Mouse (Mus musculus) heart, embryonic 14.5 days (tissue): ENCODE measurements around the gene Snx11. TPM values are rescaled to one million over a fixed set of nuclear protein-coding genes. Genes with fewer than 3 reads are reported as not detected.
"Not testable (repeated sequence)": the region's sequence is repeated elsewhere in the genome, so short reads cannot be mapped to it uniquely, and the experiment has no call there.

Source experiments
- ATAC-seq: fragments of 200-750 bp; cut with Nextera tagmentation; 2 replicates; pipeline ENCODE4 v1.8.0; 2017; ENCODE audit warnings: low read depth, moderate TSS enrichment; ENCODE audit not compliant: insufficient number of reproducible peaks, insufficient read depth, low FRiP score
- H3K27ac ChIP-seq, 2 experiments: fragments of 200-500 bp in 1 of 2; fragments of 300-500 bp in 1 of 2; sonication (generic) in 1 of 2; replicated peaks in 1 of 2; 2 replicates each; pipeline ENCODE4 v1.5.1; 2012 to 2014; ENCODE audit warnings: low read depth in 2 of 2, low read length in 2 of 2, control low read depth in 1 of 2, mild to moderate bottlenecking in 1 of 2, mixed read lengths in 1 of 2; ENCODE audit not compliant: control insufficient read depth in 1 of 2, insufficient read depth in 1 of 2
- H3K27me3 ChIP-seq: fragments of 300-500 bp; sonication (generic); 2 replicates; pipeline ENCODE4 v1.6.1; 2014; ENCODE audit warnings: mild to moderate bottlenecking, low read length, control low read depth; ENCODE audit not compliant: control insufficient read depth, insufficient read depth
- H3K36me3 ChIP-seq: fragments of 300-500 bp; sonication (generic); 2 replicates; pipeline ENCODE4 v1.6.1; 2014; ENCODE audit warnings: mild to moderate bottlenecking, control low read depth, low read length, mixed read lengths; ENCODE audit not compliant: control insufficient read depth, insufficient read depth
- H3K4me1 ChIP-seq, 2 experiments: fragments of 200-500 bp in 1 of 2; fragments of 300-500 bp in 1 of 2; sonication (generic) in 1 of 2; 2 replicates each; pipeline ENCODE4 v1.6.1; 2012 to 2014; ENCODE audit warnings: low read length in 2 of 2, control low read depth in 1 of 2, mixed read lengths in 1 of 2; ENCODE audit not compliant: control insufficient read depth in 2 of 2, insufficient read depth in 2 of 2
- H3K4me2 ChIP-seq: fragments of 300-500 bp; sonication (generic); 2 replicates; pipeline ENCODE4 v1.6.1; 2014; ENCODE audit warnings: mild to moderate bottlenecking, low read length
- H3K4me3 ChIP-seq, 2 experiments: fragments of 200-500 bp in 1 of 2; fragments of 300-500 bp in 1 of 2; sonication (generic) in 1 of 2; 2 replicates each; pipeline ENCODE4 v1.5.1; 2012 to 2014; ENCODE audit warnings: low read length in 2 of 2, mild to moderate bottlenecking in 2 of 2, control low read depth in 1 of 2, low read depth in 1 of 2, moderate library complexity in 1 of 2; ENCODE audit not compliant: control insufficient read depth in 1 of 2, insufficient read depth in 1 of 2
- H3K9ac ChIP-seq: fragments of 300-500 bp; sonication (generic); 2 replicates; pipeline ENCODE4 v1.6.1; 2014; ENCODE audit warnings: mild to moderate bottlenecking, low read length
- H3K9me3 ChIP-seq: fragments of 300-500 bp; sonication (generic); 2 replicates; pipeline ENCODE4 v1.6.1; 2016; ENCODE audit warnings: low read length, control low read depth; ENCODE audit not compliant: control insufficient read depth
- WGBS: fragments of 180-500 bp; shearing (Covaris S2); extraction: QIAGEN DNeasy Blood & Tissue Kit; methylation state at CpG from one replicate; pipeline ENCODE4 v1.1.7; 2014; 5-methylcytosine and 5-hydroxymethylcytosine counted together
- polyA plus RNA-seq: library from polyadenylated mRNA; unstranded; fragments of >200 nt; fragmentation: Nextera tagmentation; extraction: Ambion mirVana; gene quantifications from 2 replicates; pipeline ENCODE4 v1.2.1, GENCODE M21; 2014

Gene Snx11
- polyA plus RNA-seq, 1 experiment from 2014 or later = 6.1 TPM

- H3K36me3 ChIP-seq = peaks cover 97% of the 10 kb centered on the region
- not testable (repeated sequence) for H3K27ac ChIP-seq, ATAC-seq, H3K27me3 ChIP-seq, H3K4me3 ChIP-seq, H3K9me3 ChIP-seq, H3K4me2 ChIP-seq, H3K4me1 ChIP-seq, H3K9ac ChIP-seq
- 95% methylated on average over 1 of the region's 1 CpGs for WGBS
These were observed 33.8 kb upstream of the Snx11 start for GRCm38 (mm10) chr11:96811188-96811587.

GRCm38 (mm10) chr11:96809562-96810235, 32.3 kb upstream of the Snx11 start:
- no peak overlapping the region for H3K27ac ChIP-seq
- H3K9ac ChIP-seq = no peak overlapping the region
- 93% methylated on average over 6 of the region's 6 CpGs for WGBS
- no peaks in the 10 kb centered on the region for H3K27me3 ChIP-seq
- H3K36me3 ChIP-seq = peaks cover 97% of the 10 kb centered on the region
- no peak for ATAC-seq
- no peaks in the 10 kb centered on the region for H3K9me3 ChIP-seq
- no peak overlapping the region for H3K4me2 ChIP-seq
- no peak overlapping the region for H3K4me3 ChIP-seq
- no peaks in the 10 kb centered on the region for H3K4me1 ChIP-seq

- Histone ChIP-seq H3K27ac (no peak overlapping the region), H3K27me3 (no peaks in the 10 kb centered on the region), H3K4me1 (no peaks in the 10 kb centered on the region), H3K9me3 (no peaks in the 10 kb centered on the region), H3K36me3 (peaks cover 98% of the 10 kb centered on the region), H3K4me3 (no peak overlapping the region), H3K4me2 (no peak overlapping the region), H3K9ac (no peak overlapping the region)
- no peak for ATAC-seq
- 43% methylated on average over 1 of the region's 1 CpGs for WGBS
These were observed 30.7 kb upstream of the Snx11 start for GRCm38 (mm10) chr11:96808066-96808465.

GRCm38 (mm10) chr11:96805606-96806005, 28.2 kb upstream of the Snx11 start:
- WGBS = 91% methylated on average over 5 of the region's 5 CpGs
- Histone ChIP-seq H3K9ac (no peak overlapping the region), H3K36me3 (peaks cover 98% of the 10 kb centered on the region), H3K27ac (no peak overlapping the region), H3K9me3 (no peaks in the 10 kb centered on the region), H3K4me3 (no peak overlapping the region), H3K4me2 (no peak overlapping the region), H3K4me1 (no peaks in the 10 kb centered on the region), H3K27me3 (no peaks in the 10 kb centered on the region)
- ATAC-seq = no peak

GRCm38 (mm10) chr11:96799511-96799910, 22.2 kb upstream of the Snx11 start:
- Histone ChIP-seq H3K27ac (no peak overlapping the region), H3K9me3 (no peaks in the 10 kb centered on the region), H3K4me1 (0 out of 4 replicates have a peak, but pooled peaks cover 0 to 3% of the 10 kb centered on the region in 2 experiments), H3K27me3 (no peaks in the 10 kb centered on the region), H3K36me3 (peaks cover 80% of the 10 kb centered on the region), H3K9ac (no peak overlapping the region), H3K4me2 (no peak overlapping the region), H3K4me3 (no peak overlapping the region)
- 95% methylated on average over 2 of the region's 2 CpGs for WGBS
- no peak for ATAC-seq

- peaks cover 57% of the 10 kb centered on the region for H3K36me3 ChIP-seq
- 79% methylated on average over 1 of the region's 1 CpGs for WGBS
- no peak overlapping the region for H3K4me2 ChIP-seq
- no peak overlapping the region for H3K4me3 ChIP-seq
- H3K27ac ChIP-seq = no peak overlapping the region
- no peaks in the 10 kb centered on the region for H3K27me3 ChIP-seq
- H3K4me1 ChIP-seq = peaks cover 0 to 11% of the 10 kb centered on the region in 2 experiments; a peak in 1 of 4 replicates
- no peaks in the 10 kb centered on the region for H3K9me3 ChIP-seq
- H3K9ac ChIP-seq = no peak overlapping the region
- ATAC-seq = no peak
These were observed 19.2 kb upstream of the Snx11 start for GRCm38 (mm10) chr11:96796586-96796985.

- Histone ChIP-seq H3K4me1 (peaks cover 0 to 11% of the 10 kb centered on the region in 2 experiments; a peak in 1 of 4 replicates), H3K36me3 (peaks cover 54% of the 10 kb centered on the region), H3K9ac (no peak overlapping the region), H3K4me3 (no peak overlapping the region), H3K9me3 (no peaks in the 10 kb centered on the region), H3K4me2 (no peak overlapping the region), H3K27me3 (no peaks in the 10 kb centered on the region), H3K27ac (no peak overlapping the region)
- WGBS = 96% methylated on average over 2 of the region's 2 CpGs
- ATAC-seq = no peak
These were observed 18.7 kb upstream of the Snx11 start for GRCm38 (mm10) chr11:96796081-96796480.

- peaks cover 0 to 16% of the 10 kb centered on the region in 2 experiments for H3K4me1 ChIP-seq
- H3K27ac ChIP-seq = no peak overlapping the region
- no peak overlapping the region for H3K4me2 ChIP-seq
- H3K9ac ChIP-seq = no peak overlapping the region
- ATAC-seq = no peak
- no peaks in the 10 kb centered on the region for H3K27me3 ChIP-seq
- WGBS = 93% methylated on average over 13 of the region's 13 CpGs
- H3K9me3 ChIP-seq = no peaks in the 10 kb centered on the region
- H3K36me3 ChIP-seq = peaks cover 49% of the 10 kb centered on the region
- no peak overlapping the region for H3K4me3 ChIP-seq
These were observed 18.1 kb upstream of the Snx11 start for GRCm38 (mm10) chr11:96795491-96795890.
